Mouse (Mus musculus): ENCODE data around the gene Ecd.

DNA sequence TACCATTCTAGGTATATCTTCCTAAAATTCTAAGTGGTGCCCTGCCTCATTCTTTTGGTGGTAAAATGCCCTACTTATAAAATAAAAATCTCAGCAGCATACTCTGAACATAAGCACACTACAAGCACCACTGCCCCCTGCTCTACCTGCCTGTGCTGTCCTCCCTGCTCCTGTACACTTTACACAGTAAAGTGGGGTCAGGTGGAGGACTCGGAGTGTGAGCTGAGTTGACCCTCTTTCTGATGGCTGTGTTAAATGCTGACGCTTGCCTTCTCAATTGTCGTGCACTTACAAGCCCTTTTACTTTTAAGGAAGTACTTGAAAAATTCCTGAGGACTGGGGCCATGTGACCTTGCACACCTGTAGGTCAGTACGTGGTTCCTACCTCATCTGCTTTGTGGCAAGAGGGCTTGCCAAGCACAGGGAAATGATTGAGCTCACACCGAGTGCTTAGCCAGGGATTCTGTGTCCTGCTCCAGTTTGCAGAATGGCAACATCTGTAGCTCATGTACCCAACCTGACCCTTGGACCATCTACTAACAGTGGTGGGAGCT lies 31.2 kb upstream of the Ecd start:
- no peak for TF ChIP-seq CTCF (IDR thresholded peaks at IDR 0.05; ENCODE audit: control insufficient read depth, insufficient read depth, insufficient read length)
- TF ChIP-seq USF1 (IDR thresholded peaks at IDR 0.05; ENCODE audit: low read depth), result no peak
- no peak for TF ChIP-seq MAX (IDR thresholded peaks at IDR 0.05)
